Mouse (Mus musculus) heart, adult 2 months (tissue): ENCODE data around the gene Per2. TPM values are rescaled to one million over a fixed set of nuclear protein-coding genes. Genes with fewer than 3 reads are reported as not detected.
A peak's percentile ranks its signal among the peaks of the same experiment; 100 is the strongest.

Experiments
- DNase-seq, 2 experiments: peaks; one replicate each; pipeline ENCODE4 v3.0.0; 2021
- H3K27ac ChIP-seq: fragments of 200-600 bp; 2 replicates; pipeline ENCODE4 v1.8.1; 2022
- H3K27me3 ChIP-seq: fragments of 200-500 bp; 2 replicates; pipeline ENCODE4 v1.6.1; 2012; ENCODE audit warnings: mild to moderate bottlenecking, low read length, inconsistent platforms, mixed read lengths; ENCODE audit not compliant: control insufficient read depth, insufficient read depth
- H3K36me3 ChIP-seq: fragments of 200-500 bp; 2 replicates; pipeline ENCODE4 v1.6.1; 2012; ENCODE audit warnings: low read length, inconsistent platforms; ENCODE audit not compliant: control insufficient read depth, insufficient read depth
- H3K4me1 ChIP-seq: fragments of 200-500 bp; 2 replicates; pipeline ENCODE4 v1.6.1; 2011; ENCODE audit warnings: low read length; ENCODE audit not compliant: control insufficient read depth, insufficient read depth
- H3K4me3 ChIP-seq: fragments of 200-600 bp; 2 replicates; pipeline ENCODE4 v1.8.1; 2022
- H3K79me2 ChIP-seq: fragments of 200-500 bp; replicated peaks from 2 replicates; pipeline ENCODE4 v1.6.1; 2012; ENCODE audit warnings: mild to moderate bottlenecking, inconsistent platforms, low read length, moderate library complexity, mixed read lengths; ENCODE audit not compliant: control insufficient read depth, insufficient read depth
- H3K9ac ChIP-seq: fragments of 200-500 bp; 2 replicates; pipeline ENCODE4 v1.6.1; 2012; ENCODE audit warnings: low read depth, mild to moderate bottlenecking, control low read depth, inconsistent platforms, low read length, mixed read lengths
- CTCF ChIP-seq: fragments of 200-600 bp; IDR thresholded peaks from 2 replicates; pipeline ENCODE4 v1.8.1; 2022; ENCODE audit warnings: antibody characterized with exemption, mild to moderate bottlenecking, moderate library complexity
- EP300 ChIP-seq: fragments of 200-500 bp; IDR thresholded peaks from 2 replicates; pipeline ENCODE4 v1.6.1; 2011; ENCODE audit warnings: low read depth, low read length, control low read depth; ENCODE audit not compliant: insufficient read depth
- POLR2A ChIP-seq: fragments of 200-500 bp; IDR thresholded peaks from 2 replicates; pipeline ENCODE4 v1.6.1; 2011; ENCODE audit warnings: mild to moderate bottlenecking, low read depth, low read length, control low read depth; ENCODE audit not compliant: insufficient read depth
- WGBS: fragments of 180-500 bp; shearing (Covaris S2); methylation state at CpG from one replicate; pipeline ENCODE4 v1.1.7; 2018; 5-methylcytosine and 5-hydroxymethylcytosine counted together
- intact Hi-C: fragments of 180-260 bp; cut with DNase I; formaldehyde crosslinking; loops from one replicate; pipeline ENCODE4 v1.15.1; 2025
- polyA plus RNA-seq: library from polyadenylated mRNA; depleted of rRNA; stranded (reverse); fragments of >200 nt; gene quantifications from 2 replicates; pipeline ENCODE4 v1.2.3, GENCODE M21; 2012
- total RNA-seq, 2 experiments: library from RNA; stranded (reverse); gene quantifications; 2 replicates each; pipeline ENCODE4 v1.2.3; 2021

Gene Per2
- total and polyA plus RNA-seq, 3 experiments, result 3.8 to 13.8 (median 6.3) TPM

GRCm38 (mm10) chr1:91381091-91381471 lies 78.0 kb downstream of the Per2 start:
- whole genome bisulfite sequencing, result 91% methylated on average over 4 of the region's 4 CpGs
- intact Hi-C loops, result loop anchor here (2.0 to 5.0 kb wide), 2 partner anchors 34 to 101 kb away; no protein-coding TSS in a partner anchor
- H3K27ac ChIP-seq, result no peak overlapping the region
- TF ChIP-seq POLR2A (no peak), CTCF (no peak), EP300 (no peak)
- no peaks in the 10 kb centered on the region for H3K27me3 ChIP-seq
- H3K9ac ChIP-seq, result no peak overlapping the region
- no peak overlapping the region for H3K4me3 ChIP-seq
- H3K36me3 ChIP-seq, result no peaks in the 10 kb centered on the region
- H3K79me2 ChIP-seq, result no peaks in the 10 kb centered on the region; the same call in 1 of the 2 replicates
- no peaks in the 10 kb centered on the region for H3K4me1 ChIP-seq
- no peak for DNase-seq

GRCm38 (mm10) chr1:91380453-91381090 lies 78.6 kb downstream of the Per2 start:
- Histone ChIP-seq H3K27me3 (no peaks in the 10 kb centered on the region), H3K79me2 (no peaks in the 10 kb centered on the region; the same call in 1 of the 2 replicates), H3K36me3 (no peaks in the 10 kb centered on the region), H3K4me3 (no peak overlapping the region), H3K27ac (no peak overlapping the region), H3K4me1 (no peaks in the 10 kb centered on the region), H3K9ac (no peak overlapping the region)
- TF ChIP-seq EP300 (no peak), CTCF (peak; percentile 92)
- peak; percentile 67 to 79 for DNase-seq
- WGBS, result 58% methylated on average over 7 of the region's 7 CpGs
- intact Hi-C loops, result loop anchor here (2.0 to 5.0 kb wide), 2 partner anchors 34 to 102 kb away; no protein-coding TSS in a partner anchor

- WGBS, result 88% methylated on average over 6 of the region's 6 CpGs
- Histone ChIP-seq H3K4me3 (no peak overlapping the region), H3K9ac (no peak overlapping the region), H3K4me1 (no peaks in the 10 kb centered on the region), H3K27me3 (no peaks in the 10 kb centered on the region), H3K27ac (no peak overlapping the region), H3K79me2 (no peaks in the 10 kb centered on the region), H3K36me3 (no peaks in the 10 kb centered on the region)
- intact Hi-C loops, result no loop called here
- TF ChIP-seq POLR2A (no peak), CTCF (no peak), EP300 (no peak)
- DNase-seq, result no peak
Observed at GRCm38 (mm10) chr1:91373414-91373835, 85.7 kb downstream of the Per2 start.

GRCm38 (mm10) chr1:91370055-91370454 lies 89.1 kb downstream of the Per2 start:
- no peaks in the 10 kb centered on the region for H3K36me3 ChIP-seq
- no peak overlapping the region for H3K9ac ChIP-seq
- no peak for DNase-seq
- intact Hi-C loops, result no loop called here
- no peak overlapping the region for H3K4me3 ChIP-seq
- H3K27ac ChIP-seq, result no peak overlapping the region
- no peaks in the 10 kb centered on the region for H3K79me2 ChIP-seq
- WGBS, result 73% methylated on average over 23 of the region's 23 CpGs
- H3K4me1 ChIP-seq, result no peaks in the 10 kb centered on the region
- TF ChIP-seq CTCF (no peak), EP300 (no peak), POLR2A (no peak)
- no peaks in the 10 kb centered on the region for H3K27me3 ChIP-seq

- TF ChIP-seq CTCF (no peak), POLR2A (no peak), EP300 (no peak)
Observed at GRCm38 (mm10) chr1:91369408-91369807, 89.7 kb downstream of the Per2 start.

GRCm38 (mm10) chr1:91367295-91367694 lies 91.8 kb downstream of the Per2 start:
- H3K4me3 ChIP-seq, result no peak overlapping the region
- TF ChIP-seq POLR2A (no peak), EP300 (no peak), CTCF (no peak)
- H3K4me1 ChIP-seq, result no peaks in the 10 kb centered on the region
- H3K79me2 ChIP-seq, result no peaks in the 10 kb centered on the region
- intact Hi-C loops, result loop anchor here (5.0 kb wide), 1 partner anchor 115 kb away; no protein-coding TSS in a partner anchor
- no peak for DNase-seq
- no peak overlapping the region for H3K27ac ChIP-seq
- no peak overlapping the region for H3K9ac ChIP-seq
- H3K27me3 ChIP-seq, result no peaks in the 10 kb centered on the region
- no peaks in the 10 kb centered on the region for H3K36me3 ChIP-seq
- WGBS, result 100% methylated on average over 3 of the region's 3 CpGs

More at GRCm38 (mm10) chr1:91369408-91369807, 89.7 kb downstream of the Per2 start:
- Histone ChIP-seq H3K9ac (no peak overlapping the region), H3K36me3 (no peaks in the 10 kb centered on the region), H3K4me3 (no peak overlapping the region), H3K27ac (no peak overlapping the region), H3K27me3 (no peaks in the 10 kb centered on the region), H3K79me2 (no peaks in the 10 kb centered on the region), H3K4me1 (no peaks in the 10 kb centered on the region)
- intact Hi-C loops, result loop anchor here (5.0 kb wide), 1 partner anchor 113 kb away; no protein-coding TSS in a partner anchor
- DNase-seq, result no peak
- WGBS, result 73% methylated on average over 4 of the region's 4 CpGs
